Mouse (Mus musculus) lung, postnatal 0 days (tissue): ENCODE results near the gene Zfp385c.

Experiments used
- CTCF ChIP-seq: IDR thresholded peaks from 2 replicates; pipeline ENCODE4 v1.5.1; 2016; ENCODE audit warnings: antibody characterized with exemption, mild to moderate bottlenecking
- EP300 ChIP-seq: IDR thresholded peaks from 2 replicates; pipeline ENCODE4 v1.6.1; 2016; ENCODE audit warnings: antibody characterized with exemption, mild to moderate bottlenecking, control low read depth

GRCm38 (mm10) chr11:100585148-100585547 is 107.1 kb downstream of the Zfp385c start:
- no peak for TF ChIP-seq CTCF
- TF ChIP-seq EP300: no peak
